Mouse (Mus musculus) mouse trophoblast stem cell (cell line): ENCODE data around the gene Slc44a2.
"Not testable (repeated sequence)": the region's sequence is repeated elsewhere in the genome, so short reads cannot be mapped to it uniquely, and the experiment has no call there.

Source experiments
- in situ Hi-C, 2 experiments: fragments of 300-500 bp; cut with MseI, MboI; formaldehyde crosslinking; loops; 2 replicates in 1 of 2; 3 replicates in 1 of 2; pipeline ENCODE4 v1.15.1; 2025

The Slc44a2 gene

DNA sequence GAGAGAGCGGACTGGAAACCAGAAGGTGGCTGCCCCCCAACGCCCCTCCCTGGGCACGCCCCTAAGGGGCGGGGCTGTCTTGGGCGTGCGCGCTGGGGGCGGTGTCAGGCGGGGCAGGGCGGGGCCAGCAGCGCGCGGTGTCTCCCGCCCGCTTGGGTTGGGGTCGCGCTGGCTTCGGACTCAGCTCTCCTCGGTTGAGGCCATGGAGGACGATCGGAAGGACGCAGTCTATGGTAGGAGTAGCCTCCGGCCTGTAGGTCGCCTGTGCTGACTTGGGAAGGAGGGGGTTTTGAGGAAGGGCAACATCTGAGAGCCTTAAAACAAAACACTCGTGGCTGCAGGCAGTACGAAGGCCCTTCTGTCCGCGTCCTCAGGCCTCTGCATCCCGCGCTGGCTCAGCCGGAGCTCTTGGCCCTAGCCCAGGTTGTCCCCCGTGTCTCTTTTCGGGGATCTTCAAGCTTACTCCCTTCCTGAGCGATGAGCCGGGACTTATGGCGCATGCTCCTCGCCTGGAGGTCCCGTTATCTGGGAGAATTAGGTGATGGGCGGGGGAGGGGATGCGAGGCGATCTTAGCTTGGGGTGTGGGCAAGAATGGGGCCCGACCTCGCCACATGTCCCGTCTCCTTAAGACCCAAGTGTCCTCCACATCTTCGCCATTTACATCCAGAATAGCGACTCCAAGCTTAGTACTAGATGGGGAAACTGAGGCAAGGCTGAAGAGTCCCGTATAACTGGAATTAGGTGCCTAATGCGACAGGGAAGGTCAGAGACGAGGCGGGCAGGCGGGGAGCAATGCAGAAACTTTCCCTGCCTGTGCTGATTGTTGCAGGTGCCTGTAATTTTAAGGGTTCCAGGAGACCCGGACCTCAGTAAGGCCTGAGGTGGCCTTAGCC is at the start of gene Slc44a2:
Slc44a2 (plus strand) TSS at position 80 of the 894 bp plus-strand sequence.
- in situ Hi-C loops: no loop called here

DNA sequence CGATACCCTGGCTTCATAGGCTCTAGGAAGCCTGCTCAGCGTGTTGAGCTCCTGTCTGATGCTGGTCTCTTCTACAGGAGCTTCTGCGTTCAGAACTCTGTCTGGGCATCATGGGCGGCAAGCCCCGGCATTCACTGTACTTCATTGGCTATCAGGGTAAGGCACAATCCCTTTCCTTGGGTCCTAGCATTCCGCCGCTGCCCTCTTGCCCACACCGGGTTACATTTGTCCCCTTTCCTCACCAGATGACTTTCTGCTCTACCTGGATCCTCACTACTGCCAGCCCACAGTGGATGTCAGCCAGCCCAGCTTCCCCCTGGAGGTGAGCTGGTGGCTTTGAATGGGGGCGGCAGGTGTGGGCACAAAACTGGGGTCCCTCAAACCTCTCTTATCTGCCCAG is 48.1 kb upstream of the Slc44a2 start:
- in situ Hi-C loops: no loop called here

DNA sequence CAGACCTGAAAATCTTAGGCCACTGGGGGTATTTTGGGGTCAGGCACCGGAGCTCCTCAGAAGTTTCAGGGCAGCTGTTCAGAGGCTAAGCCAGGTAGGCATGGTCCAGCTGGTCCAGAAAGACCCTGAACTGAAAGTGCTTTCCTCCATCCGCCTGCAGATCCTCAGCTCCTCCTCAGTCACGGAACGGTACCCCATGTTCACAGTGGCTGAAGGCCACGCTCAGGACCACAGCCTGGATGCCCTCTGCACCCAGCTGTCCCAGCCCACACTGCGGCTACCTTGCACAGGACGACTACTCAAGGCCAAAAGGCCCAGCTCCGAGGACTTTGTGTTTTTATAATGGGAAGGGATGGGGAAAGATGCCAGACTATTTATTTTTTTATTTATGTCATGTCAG is 47.4 kb upstream of the Slc44a2 start:
- in situ Hi-C loops: no loop called here

DNA sequence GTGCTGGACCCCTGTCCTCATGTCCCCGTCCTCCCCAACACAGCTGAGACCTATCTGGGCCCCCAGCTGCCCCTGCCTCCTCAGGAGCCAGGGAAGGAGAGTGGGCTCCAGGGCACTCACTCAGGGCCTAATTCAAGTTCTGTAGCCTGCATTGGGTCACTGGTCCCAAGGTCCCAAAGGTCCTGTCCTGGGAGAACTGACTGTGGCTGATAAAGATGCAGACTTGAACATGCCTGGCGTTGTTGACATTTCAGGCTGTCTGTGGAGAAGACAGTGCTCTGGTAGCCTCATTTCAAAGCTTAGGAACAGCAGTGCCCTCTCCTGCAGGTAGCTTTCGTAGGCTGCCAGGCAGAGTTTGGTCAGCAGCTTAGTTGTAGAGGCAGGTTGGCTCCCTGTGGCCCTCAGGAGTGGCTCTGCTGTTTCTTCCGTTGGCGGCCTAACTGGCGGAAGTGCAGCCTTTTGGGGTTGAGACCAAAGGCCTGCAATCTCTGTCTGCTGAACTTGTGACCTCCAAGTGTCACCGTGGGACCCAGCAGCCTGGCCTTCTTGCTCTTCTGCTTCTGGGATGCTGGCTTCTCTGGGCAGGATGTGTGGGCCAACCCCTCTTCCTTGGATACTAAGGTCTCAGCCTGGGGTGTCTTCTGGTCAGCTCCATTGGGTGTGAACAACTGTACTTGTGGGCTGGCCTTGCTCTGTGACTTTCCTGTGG is 46.8 kb upstream of the Slc44a2 start:
- in situ Hi-C loops: no loop called here

DNA sequence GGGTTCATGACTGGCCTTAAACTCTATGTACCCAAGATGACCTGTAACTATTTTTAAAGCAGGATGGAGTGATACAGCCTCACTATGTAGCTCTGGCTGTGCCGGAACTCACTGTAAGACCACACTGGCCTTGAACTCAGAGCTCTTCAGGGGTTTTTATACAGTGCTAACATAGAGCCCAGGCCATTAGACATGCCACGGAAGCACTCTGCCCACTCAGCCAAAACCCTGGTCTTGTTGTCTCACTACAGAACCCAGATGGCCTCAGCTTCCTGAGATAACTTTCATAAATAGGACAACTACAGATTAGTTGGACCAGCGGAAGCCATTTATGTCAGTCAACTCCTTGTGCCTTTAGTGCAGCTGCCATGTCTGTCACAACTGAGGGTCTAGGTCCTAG is 46.2 kb upstream of the Slc44a2 start:
- in situ Hi-C loops: no loop called here

DNA sequence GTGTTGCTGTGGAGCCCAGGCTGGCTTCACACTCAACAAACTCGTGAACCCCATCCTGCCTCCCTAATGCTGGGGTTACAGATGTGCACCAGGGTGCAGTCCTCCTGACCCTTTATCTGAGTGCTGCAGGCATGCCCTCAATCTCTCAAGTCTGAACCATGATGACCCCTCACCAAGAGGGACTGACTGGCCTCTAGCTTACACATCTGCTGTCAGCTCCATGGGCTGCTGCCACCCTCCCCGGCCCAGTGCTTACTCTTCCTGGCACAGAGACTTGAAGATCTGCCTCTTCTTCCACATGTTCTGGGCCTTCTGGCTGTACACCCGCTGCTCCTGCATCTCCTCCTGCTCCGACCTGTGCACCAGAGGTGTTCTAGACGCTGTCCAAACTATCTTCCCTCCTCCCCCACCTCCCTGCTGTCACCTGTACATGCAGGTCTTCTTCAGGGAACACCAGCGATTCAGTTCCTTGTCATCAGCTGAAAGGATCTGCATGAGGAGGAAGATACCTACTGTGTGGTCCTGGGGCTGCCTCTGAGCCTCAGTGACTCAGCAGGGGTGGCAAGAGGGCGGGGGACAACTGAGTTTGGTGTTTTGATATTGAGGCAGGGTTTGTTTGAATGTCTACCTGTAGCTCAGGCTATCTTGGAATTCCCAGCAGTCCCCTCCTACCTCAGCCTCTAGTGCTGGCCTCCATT is 45.3 kb upstream of the Slc44a2 start:
- in situ Hi-C loops: no loop called here

DNA sequence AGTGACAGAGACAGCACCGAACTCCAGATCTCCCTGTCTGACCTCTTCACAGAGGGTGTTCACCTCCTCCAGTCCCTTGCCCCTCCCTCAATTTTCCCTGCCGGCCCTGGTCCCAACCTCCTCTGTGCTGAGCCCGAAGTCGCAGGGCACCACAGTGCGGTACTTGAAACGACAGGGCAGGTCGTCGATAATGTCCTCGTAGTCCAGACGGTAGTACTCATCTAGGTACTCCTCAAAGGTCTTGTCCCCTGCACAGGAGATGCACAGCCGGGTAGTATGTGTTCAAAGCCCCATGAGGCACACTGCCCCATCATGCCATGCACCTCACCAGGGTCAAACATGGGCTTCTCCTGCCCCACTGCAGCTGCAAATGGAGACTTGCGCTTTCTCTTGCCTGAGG is 44.8 kb upstream of the Slc44a2 start:
- in situ Hi-C loops: no loop called here

DNA sequence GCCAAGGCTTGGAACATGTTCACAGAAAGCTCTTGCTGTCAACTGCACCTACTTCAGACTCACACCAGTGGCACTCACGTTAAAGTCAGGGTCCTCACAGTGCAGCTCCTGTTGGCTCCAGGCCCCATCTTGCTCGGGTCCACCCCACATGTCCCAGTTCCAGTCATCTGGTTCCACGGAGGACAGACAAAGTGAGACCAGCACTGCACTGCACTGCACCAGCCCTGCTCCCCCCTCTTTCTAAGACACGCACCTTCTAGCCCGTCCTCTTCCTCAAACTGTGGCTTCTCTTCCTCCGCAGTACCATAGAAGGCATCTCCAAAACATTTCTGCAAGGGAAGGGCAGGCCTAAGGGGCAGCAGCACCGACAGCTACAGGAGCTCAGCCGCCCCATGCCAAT is 44.2 kb upstream of the Slc44a2 start:
- in situ Hi-C loops: no loop called here

DNA sequence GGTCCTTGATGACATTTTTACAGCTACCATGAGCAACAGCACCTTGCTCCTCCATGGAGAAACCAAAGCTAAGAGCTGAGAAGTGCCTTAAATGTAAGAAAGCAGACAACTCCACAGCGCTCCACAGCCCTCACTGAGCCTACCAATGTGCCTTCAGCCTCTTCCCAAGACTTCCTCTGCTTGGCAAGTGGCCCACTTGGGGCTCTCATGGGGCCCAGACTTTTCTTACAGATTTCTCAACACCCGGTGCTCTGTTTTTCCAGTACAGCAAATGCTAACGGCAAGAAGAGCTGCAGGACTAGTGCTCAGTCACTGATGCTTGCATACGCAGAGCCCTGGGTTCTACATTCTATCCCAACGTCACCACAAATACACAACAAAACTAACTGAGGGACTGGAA is 42.7 kb upstream of the Slc44a2 start:
- in situ Hi-C loops: no loop called here

DNA sequence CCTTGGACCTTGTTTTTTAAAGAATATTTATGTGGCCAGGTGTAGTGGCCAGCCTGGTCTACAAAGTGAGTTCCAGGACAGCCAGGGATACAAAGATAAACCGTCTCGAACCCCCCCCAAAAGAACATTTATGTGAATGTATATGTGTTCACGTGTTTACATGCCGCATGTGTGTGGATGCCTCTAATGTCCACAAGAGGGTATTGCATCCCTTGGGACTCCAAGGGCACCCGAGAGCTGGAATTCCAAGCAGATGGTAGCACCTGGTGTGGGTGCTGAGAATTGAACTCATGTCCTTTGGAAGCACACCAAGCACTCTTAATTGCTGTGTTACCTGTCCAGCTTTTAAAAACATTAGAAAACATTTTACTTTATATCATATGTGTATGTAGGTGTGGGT is 36.9 kb upstream of the Slc44a2 start:
- in situ Hi-C loops: no loop called here

DNA sequence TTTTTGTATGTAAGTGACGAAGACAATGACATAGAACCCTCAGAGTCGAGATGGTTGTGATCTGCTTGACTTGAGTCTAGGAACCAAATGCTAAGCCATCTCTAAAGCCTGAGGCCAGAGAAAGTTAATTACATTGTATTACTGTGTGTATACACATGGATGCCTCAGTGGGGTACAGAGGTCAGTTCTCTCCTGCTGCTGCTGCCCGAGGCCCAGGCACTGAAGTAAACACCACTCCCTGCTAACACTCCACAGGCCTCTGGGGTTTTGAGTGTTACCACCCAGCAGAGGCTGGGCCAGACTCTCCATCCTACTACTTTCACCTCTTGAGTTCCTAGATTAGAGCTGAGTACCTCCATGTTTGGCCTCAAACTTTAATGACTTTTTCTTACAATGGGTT is 36.5 kb upstream of the Slc44a2 start:
- in situ Hi-C loops: no loop called here

DNA sequence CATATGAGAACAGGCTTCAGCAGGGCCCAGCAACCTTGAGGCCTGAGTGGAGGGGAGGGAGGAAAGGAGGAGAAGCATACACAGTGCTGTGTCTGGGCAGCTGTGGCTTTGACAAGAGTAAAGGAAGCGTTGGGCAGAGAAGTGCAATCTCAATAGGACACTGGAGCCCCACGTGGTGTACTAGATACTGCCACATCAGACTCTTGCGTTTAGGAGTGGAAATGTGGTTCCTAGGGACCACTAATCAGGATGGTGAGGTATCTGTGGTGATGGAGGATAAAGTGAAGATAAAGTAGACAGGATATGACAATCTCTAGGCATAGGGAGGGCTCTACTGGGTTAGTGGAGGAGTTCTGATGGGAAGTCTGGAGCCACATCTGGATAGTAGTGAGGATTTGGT is 33.7 kb upstream of the Slc44a2 start:
- in situ Hi-C loops: no loop called here

DNA sequence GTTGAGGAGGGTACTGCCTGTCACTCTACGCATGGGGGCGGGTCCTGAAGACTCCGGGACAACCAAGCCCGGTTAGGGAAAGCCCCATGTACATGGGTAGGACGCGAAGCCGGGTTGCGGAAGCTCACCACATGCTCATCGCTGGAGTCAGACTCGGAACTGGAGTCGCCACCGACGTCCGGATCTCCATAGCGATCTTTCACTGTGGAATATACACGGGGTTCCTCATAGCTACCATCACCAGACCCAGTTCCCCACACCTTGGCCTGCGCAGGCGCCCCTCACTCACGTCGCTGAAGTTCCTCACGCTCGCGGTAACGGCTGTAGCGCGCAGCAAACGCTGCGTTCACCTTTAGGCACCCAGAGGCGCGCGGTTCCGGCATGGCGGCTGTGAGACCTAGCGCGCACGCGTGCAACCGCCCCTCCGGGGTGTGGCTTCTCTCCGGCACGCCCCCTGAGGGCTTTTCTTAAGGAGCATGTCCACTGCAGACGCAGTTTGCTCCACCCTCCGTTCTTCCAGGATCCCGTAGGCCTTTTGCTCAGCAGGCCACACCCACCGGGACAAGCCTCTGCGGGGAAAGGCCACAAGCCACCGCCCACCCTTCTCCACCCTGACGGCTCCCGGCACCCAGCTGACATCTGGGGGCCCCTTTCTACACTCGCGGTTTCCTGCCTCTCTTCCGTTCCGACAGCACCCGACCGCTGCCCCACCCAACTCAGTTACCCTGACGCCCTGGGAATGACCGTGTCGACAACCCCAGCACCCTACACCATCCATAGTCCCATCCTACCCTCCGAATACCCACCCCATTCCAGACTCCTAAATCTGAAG is 32.7 kb upstream of the Slc44a2 start, which contains the start of gene Kri1:
Kri1 (minus strand) TSS at position 399 of the 832 bp plus-strand sequence.
- in situ Hi-C loops: no loop called here

DNA sequence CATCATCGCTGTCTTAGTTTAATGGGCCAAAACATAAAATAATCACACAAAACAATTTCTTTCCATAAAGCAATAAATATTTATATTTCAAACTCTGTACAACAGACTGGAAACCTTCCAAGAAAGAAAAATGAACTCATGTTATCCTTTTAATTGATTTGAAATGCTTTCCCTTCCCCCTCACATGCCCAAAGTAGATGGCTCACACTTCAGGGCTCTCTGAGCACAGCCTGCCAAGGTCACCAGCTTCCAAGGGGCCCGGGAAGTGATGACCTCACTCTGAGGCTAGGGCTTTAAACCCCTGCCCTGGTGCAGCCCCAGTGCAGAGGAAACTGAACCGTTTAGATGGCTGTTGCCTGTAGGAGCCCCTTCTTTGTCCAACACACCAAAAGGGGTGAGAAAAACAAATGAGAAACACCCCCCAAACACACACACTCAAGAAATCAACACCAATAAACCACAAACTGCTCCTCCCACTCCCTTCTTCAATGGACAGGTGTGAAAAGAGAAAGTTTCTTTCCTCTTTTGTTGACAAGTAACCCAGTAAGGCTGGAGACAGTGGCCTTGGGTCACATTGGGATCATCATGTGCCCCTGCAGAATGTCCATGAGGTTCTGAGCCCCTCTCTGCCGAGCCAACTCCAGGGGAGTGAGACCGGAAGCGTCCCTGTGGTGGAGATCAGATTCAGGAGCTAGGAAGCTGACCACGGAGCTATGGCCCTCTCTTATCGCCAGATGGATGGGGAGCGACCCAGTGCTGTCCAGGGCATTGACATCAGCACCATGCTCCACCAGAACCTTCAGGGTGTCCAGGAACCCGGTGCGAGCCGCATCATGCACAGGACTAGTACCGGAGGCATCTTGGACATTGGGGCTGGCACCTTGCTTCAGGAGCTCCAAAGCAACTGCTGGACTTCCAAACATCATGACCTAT is 31.8 kb upstream of the Slc44a2 start:
- in situ Hi-C loops: no loop called here

DNA sequence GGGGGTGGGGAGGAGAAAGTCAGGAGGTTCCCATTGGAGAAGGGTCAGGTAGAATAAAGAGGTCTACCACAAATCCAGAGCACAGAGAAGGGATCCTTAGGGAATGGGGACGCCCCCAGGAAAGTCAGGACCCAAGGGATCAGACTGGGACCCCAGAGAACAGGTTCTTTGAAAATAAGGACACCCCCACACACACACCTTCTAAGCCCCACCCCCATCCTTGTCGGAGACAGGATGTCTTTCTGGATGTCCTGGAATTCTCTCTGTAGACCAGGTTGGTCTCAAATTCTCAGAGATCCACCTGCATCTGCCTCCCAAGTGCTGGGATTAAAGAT is 31.2 kb upstream of the Slc44a2 start:
- in situ Hi-C loops: no loop called here

DNA sequence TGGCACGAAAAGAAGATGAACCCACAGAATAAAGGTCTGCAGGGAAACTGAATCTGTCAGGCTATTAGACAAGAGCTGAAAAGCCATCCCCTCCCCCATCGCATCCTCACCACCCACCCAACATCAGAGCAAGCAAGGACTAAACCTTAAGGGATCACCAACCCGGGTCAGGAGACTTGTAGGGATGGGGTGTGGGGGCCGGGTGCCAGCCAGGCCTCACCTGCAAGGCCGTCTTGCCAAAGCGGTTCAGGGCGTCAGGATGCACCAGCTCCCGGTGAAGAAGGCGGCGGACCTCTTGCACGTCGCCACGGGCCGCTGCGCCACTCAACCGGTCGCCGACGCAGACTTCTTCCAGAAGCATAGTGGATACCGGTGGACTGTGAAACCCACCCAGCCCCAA is 29.9 kb upstream of the Slc44a2 start:
- in situ Hi-C loops: no loop called here

DNA sequence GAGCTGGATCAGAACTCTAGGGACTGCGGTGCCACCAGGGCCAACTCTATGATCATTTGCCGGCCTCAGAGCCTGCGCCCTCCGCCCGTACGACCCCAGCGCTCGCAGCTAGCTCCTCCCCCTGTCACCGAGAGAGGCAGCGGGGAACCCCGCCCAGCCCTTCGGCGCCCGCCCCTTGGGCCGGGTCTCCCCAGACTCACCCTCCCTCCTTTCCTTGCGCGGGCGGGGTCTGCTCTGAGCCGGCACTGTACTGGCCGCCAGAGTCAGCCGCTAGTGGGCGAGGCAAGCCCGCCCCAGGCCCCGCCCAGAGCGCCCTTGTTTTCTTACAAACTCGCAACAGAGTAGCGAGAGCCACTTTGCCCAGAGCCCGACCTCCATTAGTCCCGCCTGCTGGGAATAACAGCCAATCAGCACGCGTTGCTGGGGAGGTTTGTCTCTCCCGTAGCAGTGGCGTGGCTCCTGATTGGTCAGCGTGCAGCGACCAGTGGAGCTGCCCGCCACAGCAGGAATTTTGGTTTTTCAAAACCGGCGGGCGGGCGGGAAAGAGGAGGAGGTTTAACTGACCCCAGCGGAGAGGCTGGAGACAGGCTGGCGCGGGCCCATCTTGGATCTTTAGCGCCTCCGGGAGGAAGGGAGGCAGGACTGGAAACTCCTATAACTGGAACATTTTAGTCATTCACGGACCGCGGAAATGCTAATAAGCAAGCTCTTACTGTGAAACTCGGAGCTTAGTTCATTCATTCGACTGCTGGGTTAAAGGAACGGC is 29.3 kb upstream of the Slc44a2 start, which contains the start of gene Cdkn2d:
Cdkn2d (minus strand) TSS at position 386 of the 766 bp plus-strand sequence.
- in situ Hi-C loops: no loop called here

DNA sequence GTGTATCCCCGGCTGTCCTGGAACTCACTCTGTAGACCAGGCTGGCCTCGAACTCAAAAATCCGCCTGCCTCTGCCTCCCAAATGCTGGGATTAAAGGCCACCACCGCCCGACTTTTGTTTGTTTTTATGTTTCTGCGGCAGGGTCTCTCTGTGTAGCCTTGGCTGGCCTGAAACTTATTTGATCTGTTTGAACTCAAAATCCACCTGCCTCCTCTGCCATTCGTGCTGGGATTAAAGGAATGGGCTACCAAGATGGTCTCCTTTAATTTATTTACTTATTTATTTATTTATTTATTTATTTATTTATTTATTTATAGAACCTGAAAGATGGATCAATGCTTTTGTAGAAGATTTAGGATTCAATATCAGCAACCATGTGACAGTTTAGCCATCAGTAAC is 28.6 kb upstream of the Slc44a2 start:
- in situ Hi-C loops: not testable (repeated sequence)

DNA sequence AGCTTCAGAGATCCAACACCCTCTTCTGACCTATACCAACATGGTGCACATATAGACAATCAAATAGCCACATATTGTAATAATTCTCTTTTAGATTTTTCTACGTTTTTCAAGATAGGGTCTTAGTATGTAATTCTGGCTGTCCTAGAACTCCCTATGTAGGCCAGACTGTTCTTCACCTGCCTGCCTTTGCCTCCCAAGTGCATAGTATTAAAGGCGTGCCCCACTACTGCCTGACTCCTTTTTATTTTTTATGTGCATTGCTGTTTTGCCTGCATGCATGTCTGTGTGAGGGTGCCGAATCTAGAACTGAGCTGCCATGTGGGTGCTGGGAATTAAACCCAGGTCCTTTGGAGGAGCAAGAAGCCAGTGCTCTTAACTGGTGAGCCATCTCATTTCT is 28.2 kb upstream of the Slc44a2 start:
- in situ Hi-C loops: no loop called here

DNA sequence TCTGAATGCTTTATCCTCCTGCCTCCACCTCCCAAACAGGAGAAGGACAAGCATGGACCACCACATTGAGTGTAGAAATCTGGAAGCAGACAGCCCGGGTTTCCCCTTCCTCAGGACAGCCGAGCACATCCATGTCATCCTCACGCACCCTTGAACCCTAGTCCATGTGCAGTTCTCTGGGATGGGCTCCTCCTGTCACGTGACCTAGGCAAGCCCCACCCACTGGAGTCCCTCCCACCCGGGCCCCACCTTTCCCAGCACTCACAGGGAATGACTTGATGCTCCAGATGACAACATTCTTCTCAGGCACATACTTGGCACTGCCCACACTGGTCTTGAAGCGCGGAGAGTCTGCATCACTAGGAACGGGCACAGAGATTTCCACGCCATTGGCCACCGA is 21.5 kb upstream of the Slc44a2 start:
- in situ Hi-C loops: no loop called here
